Mouse (Mus musculus): Measurements from ENCODE around the gene Plppr2. TPM values are rescaled to one million over a fixed set of nuclear protein-coding genes. Genes with fewer than 3 reads are reported as not detected.

Gene Plppr2
- polyA plus RNA-seq, 1 experiment from 2014 or later: 2.2 TPM

DNA sequence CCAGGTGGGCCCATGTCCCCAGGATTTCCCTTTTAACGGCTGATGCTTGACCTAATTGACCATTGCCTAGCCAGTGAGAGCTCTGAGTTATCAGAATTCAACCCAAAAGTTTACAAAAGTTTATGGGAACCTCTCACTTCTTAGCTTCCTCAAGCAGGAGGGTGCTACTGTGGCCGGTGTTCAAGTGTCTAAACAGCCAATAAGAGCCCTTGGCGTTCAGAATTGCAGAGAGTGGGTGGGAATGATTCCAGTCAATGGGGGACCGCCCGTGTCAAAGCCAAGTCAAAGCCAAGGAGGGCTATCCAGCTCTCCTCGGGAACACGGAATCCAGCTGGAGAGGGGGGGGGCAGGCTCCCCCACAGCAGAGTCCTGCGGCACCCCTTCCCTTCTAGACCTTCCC is 11.3 kb downstream of the Plppr2 start:
- ATAC-seq (no peak), DNase-seq (ENCODE audit: low spot score) (no peak)
- no peak overlapping the region for H3K9ac ChIP-seq (replicated peaks; ENCODE audit: low read depth)
- no peak overlapping the region for H3K4me2 ChIP-seq (replicated peaks; ENCODE audit: low read depth, low read length)
- H3K4me1 ChIP-seq (ENCODE audit: insufficient read depth, low read depth, low read length): no peaks in the 10 kb centered on the region
- H3K4me3 ChIP-seq (ENCODE audit: low read depth, low read length): no peak overlapping the region
- no peaks in the 10 kb centered on the region for H3K9me3 ChIP-seq (ENCODE audit: low read length)
- H3K27ac ChIP-seq (ENCODE audit: low read length): no peak overlapping the region
- no peaks in the 10 kb centered on the region for H3K27me3 ChIP-seq (replicated peaks; ENCODE audit: insufficient read depth, low read length)
- TF ChIP-seq EP300 (IDR thresholded peaks at IDR 0.05) (no peak), CTCF (IDR thresholded peaks at IDR 0.05) (no peak)
- whole genome bisulfite sequencing: 41% methylated on average over 6 of the region's 8 CpGs
- no peaks in the 10 kb centered on the region for H3K36me3 ChIP-seq (ENCODE audit: insufficient read depth, low read length)

GRCm38 (mm10) chr9:21948790-21949189 is 12.0 kb downstream of the Plppr2 start:
- Histone ChIP-seq H3K9ac (replicated peaks; ENCODE audit: low read depth) (no peak overlapping the region), H3K4me1 (ENCODE audit: insufficient read depth, low read depth, low read length) (no peaks in the 10 kb centered on the region), H3K36me3 (ENCODE audit: insufficient read depth, low read length) (no peaks in the 10 kb centered on the region), H3K9me3 (ENCODE audit: low read length) (no peaks in the 10 kb centered on the region), H3K4me2 (replicated peaks; ENCODE audit: low read depth, low read length) (no peak overlapping the region), H3K27me3 (replicated peaks; ENCODE audit: insufficient read depth, low read length) (no peaks in the 10 kb centered on the region), H3K27ac (ENCODE audit: low read length) (no peak overlapping the region), H3K4me3 (ENCODE audit: low read depth, low read length) (no peak overlapping the region)
- ATAC-seq (no peak), DNase-seq (ENCODE audit: low spot score) (no peak)
- 56% methylated on average over 6 of the region's 6 CpGs for WGBS
- TF ChIP-seq EP300 (IDR thresholded peaks at IDR 0.05): no peak
- TF ChIP-seq CTCF (IDR thresholded peaks at IDR 0.05): no peak

DNA sequence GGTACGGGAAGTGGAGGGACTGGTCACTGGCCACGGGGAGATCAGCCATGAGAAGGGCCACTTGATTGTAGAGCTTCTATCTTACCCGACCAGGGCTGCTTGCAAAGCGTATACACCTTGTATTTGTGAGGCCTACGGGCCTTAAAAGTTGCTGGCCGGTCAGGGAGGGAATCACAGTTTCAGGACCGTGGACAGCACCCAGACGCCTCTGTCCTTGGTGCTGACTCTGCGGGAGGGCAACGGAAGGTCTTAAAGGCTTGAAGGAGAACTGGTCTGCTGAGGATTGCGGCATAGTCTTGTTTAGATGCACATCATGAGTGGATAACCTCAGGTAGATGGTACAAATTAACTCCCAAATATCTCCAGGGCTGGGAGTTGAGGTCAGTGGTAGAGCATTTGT is 13.5 kb downstream of the Plppr2 start:
- WGBS: 14% methylated on average over 11 of the region's 11 CpGs

GRCm38 (mm10) chr9:21951977-21952376 is 15.1 kb downstream of the Plppr2 start:
- no peak for ATAC-seq
- peaks cover 4% of the 10 kb centered on the region; the same call in 1 of the 2 replicates for H3K4me1 ChIP-seq (ENCODE audit: insufficient read depth, low read depth, low read length)
- H3K27me3 ChIP-seq (replicated peaks; ENCODE audit: insufficient read depth, low read length): no peaks in the 10 kb centered on the region
- H3K9ac ChIP-seq (replicated peaks; ENCODE audit: low read depth): no peak overlapping the region
- no peak overlapping the region for H3K4me3 ChIP-seq (ENCODE audit: low read depth, low read length)
- H3K36me3 ChIP-seq (ENCODE audit: insufficient read depth, low read length): no peaks in the 10 kb centered on the region
- DNase-seq (ENCODE audit: low spot score): no peak
- H3K9me3 ChIP-seq (ENCODE audit: low read length): no peaks in the 10 kb centered on the region
- H3K27ac ChIP-seq (ENCODE audit: low read length): no peak overlapping the region
- WGBS: 78% methylated on average over 3 of the region's 3 CpGs
- H3K4me2 ChIP-seq (replicated peaks; ENCODE audit: low read depth, low read length): no peak overlapping the region
- TF ChIP-seq EP300 (IDR thresholded peaks at IDR 0.05) (no peak), CTCF (IDR thresholded peaks at IDR 0.05) (peak; percentile 61)

More for the DNA sequence above, 13.5 kb downstream of the Plppr2 start:
- no peak overlapping the region for H3K4me3 ChIP-seq (ENCODE audit: low read depth, low read length)
- no peaks in the 10 kb centered on the region for H3K27me3 ChIP-seq (replicated peaks; ENCODE audit: insufficient read depth, low read length)
- no peaks in the 10 kb centered on the region for H3K9me3 ChIP-seq (ENCODE audit: low read length)
- no peak overlapping the region for H3K9ac ChIP-seq (replicated peaks; ENCODE audit: low read depth)
- no peak overlapping the region for H3K4me2 ChIP-seq (replicated peaks; ENCODE audit: low read depth, low read length)
- no peaks in the 10 kb centered on the region for H3K4me1 ChIP-seq (ENCODE audit: insufficient read depth, low read depth, low read length)
- TF ChIP-seq EP300 (IDR thresholded peaks at IDR 0.05): no peak
- peak; percentile 6; the same call in 1 of the 2 replicates for TF ChIP-seq CTCF (IDR thresholded peaks at IDR 0.05)
- ATAC-seq (0 out of 2 replicates have a peak, but pooled peaks have one; percentile 18), DNase-seq (ENCODE audit: low spot score) (peak; percentile 53)
- H3K36me3 ChIP-seq (ENCODE audit: insufficient read depth, low read length): no peaks in the 10 kb centered on the region
- H3K27ac ChIP-seq (ENCODE audit: low read length): no peak overlapping the region

DNA sequence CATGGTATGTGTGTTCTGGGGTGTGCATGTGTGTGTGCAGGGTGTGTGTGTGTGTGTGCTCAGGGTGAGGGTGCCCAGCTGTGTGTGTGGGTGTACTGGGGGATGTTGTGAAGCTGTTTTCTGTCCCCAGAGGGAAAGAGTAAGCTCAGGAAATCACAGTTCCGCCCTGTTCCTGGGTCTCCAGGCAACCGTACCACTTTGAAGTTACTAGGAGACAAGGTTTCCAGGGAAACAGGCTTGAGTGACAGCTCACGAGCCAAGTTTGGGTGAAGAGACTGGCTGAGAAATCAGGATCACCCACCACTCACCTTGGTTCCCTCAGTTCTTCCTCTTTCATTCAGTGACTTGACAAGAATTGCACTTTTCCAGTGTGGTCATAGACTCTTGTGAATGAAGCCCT is 16.8 kb downstream of the Plppr2 start:
- no peak for ATAC-seq
- 11% methylated on average over 3 of the region's 3 CpGs for WGBS
- Histone ChIP-seq H3K9me3 (ENCODE audit: low read length) (no peaks in the 10 kb centered on the region), H3K4me3 (ENCODE audit: low read depth, low read length) (no peak overlapping the region), H3K9ac (replicated peaks; ENCODE audit: low read depth) (no peak overlapping the region), H3K4me1 (ENCODE audit: insufficient read depth, low read depth, low read length) (peaks cover 4% of the 10 kb centered on the region; the same call in 1 of the 2 replicates), H3K36me3 (ENCODE audit: insufficient read depth, low read length) (no peaks in the 10 kb centered on the region), H3K27me3 (replicated peaks; ENCODE audit: insufficient read depth, low read length) (no peaks in the 10 kb centered on the region), H3K27ac (ENCODE audit: low read length) (no peak overlapping the region), H3K4me2 (replicated peaks; ENCODE audit: low read depth, low read length) (no peak overlapping the region)
- TF ChIP-seq EP300 (IDR thresholded peaks at IDR 0.05) (no peak), CTCF (IDR thresholded peaks at IDR 0.05) (no peak)
- DNase-seq (ENCODE audit: low spot score): no peak

GRCm38 (mm10) chr9:21954635-21955034 is 17.8 kb downstream of the Plppr2 start:
- ATAC-seq: no peak
- H3K4me3 ChIP-seq (ENCODE audit: low read depth, low read length): no peak overlapping the region
- H3K36me3 ChIP-seq (ENCODE audit: insufficient read depth, low read length): no peaks in the 10 kb centered on the region
- H3K27ac ChIP-seq (ENCODE audit: low read length): no peak overlapping the region
- no peak for DNase-seq (ENCODE audit: low spot score)
- peaks cover 4% of the 10 kb centered on the region; the same call in 1 of the 2 replicates for H3K4me1 ChIP-seq (ENCODE audit: insufficient read depth, low read depth, low read length)
- H3K4me2 ChIP-seq (replicated peaks; ENCODE audit: low read depth, low read length): no peak overlapping the region
- 71% methylated on average over 3 of the region's 3 CpGs for WGBS
- H3K9ac ChIP-seq (replicated peaks; ENCODE audit: low read depth): no peak overlapping the region
- TF ChIP-seq EP300 (IDR thresholded peaks at IDR 0.05): no peak
- no peak for TF ChIP-seq CTCF (IDR thresholded peaks at IDR 0.05)
- no peaks in the 10 kb centered on the region for H3K9me3 ChIP-seq (ENCODE audit: low read length)
- no peaks in the 10 kb centered on the region for H3K27me3 ChIP-seq (replicated peaks; ENCODE audit: insufficient read depth, low read length)

- DNase-seq (ENCODE audit: low spot score): no peak
- H3K9ac ChIP-seq (replicated peaks; ENCODE audit: low read depth): no peak overlapping the region
- no peaks in the 10 kb centered on the region for H3K36me3 ChIP-seq (ENCODE audit: insufficient read depth, low read length)
- 1% methylated on average over 18 of the region's 18 CpGs for WGBS
- ATAC-seq: peak; percentile 63
- H3K4me1 ChIP-seq (ENCODE audit: insufficient read depth, low read depth, low read length): peaks cover 5% of the 10 kb centered on the region; the same call in 1 of the 2 replicates
- no peaks in the 10 kb centered on the region for H3K27me3 ChIP-seq (replicated peaks; ENCODE audit: insufficient read depth, low read length)
- peak overlapping the region; percentile 94 for H3K27ac ChIP-seq (ENCODE audit: low read length)
- no peak for TF ChIP-seq EP300 (IDR thresholded peaks at IDR 0.05)
- peak; percentile 61 for TF ChIP-seq CTCF (IDR thresholded peaks at IDR 0.05)
- H3K9me3 ChIP-seq (ENCODE audit: low read length): no peaks in the 10 kb centered on the region
- peak overlapping the region; percentile 63 for H3K4me2 ChIP-seq (replicated peaks; ENCODE audit: low read depth, low read length)
- peak overlapping the region; percentile 73 for H3K4me3 ChIP-seq (ENCODE audit: low read depth, low read length)
These were observed 18.4 kb downstream of the Plppr2 start for GRCm38 (mm10) chr9:21955225-21955569.
